ENCODE assay signal across 8 mouse cellular contexts in genomic region chrX:7821865-7822779, GRCm38 (mm10). TPM values are rescaled to one million over a fixed set of nuclear protein-coding genes. Genes with fewer than 3 reads are reported as not detected.
DNase-seq lines count a peak whose midpoint lies in the region; ATAC-seq and TF ChIP-seq lines count a peak whose summit lies in the region.

Gene Kcnd1, plus strand, starts transcription at chrX:7822289.

- H3ac ChIP-seq in myocyte (ENCODE audit: control insufficient read depth, insufficient read length) = no peak within 1 kb of the TSS

- no peaks in the 10 kb centered on the region for H3K27me3 ChIP-seq in forebrain, embryonic 14.5 days (replicated peaks; ENCODE audit: control insufficient read depth, insufficient read depth, low read length)
- no peaks in the 10 kb centered on the region for H3K27me3 ChIP-seq in hindbrain, embryonic 10.5 days (ENCODE audit: insufficient read depth, poor library complexity, severe bottlenecking)
- no peaks in the 10 kb centered on the region for H3K27me3 ChIP-seq in myocyte (ENCODE audit: control insufficient read depth, insufficient read depth, insufficient read length)

- H3K36me3 ChIP-seq in forebrain, embryonic 14.5 days (ENCODE audit: control insufficient read depth, insufficient read depth, low read length) = peaks cover 17% of the 10 kb centered on the region
- H3K36me3 ChIP-seq in hindbrain, embryonic 10.5 days = peaks cover 28% of the 10 kb centered on the region
- no peaks in the 10 kb centered on the region for H3K36me3 ChIP-seq in myocyte (ENCODE audit: control insufficient read depth, insufficient read depth)

- peak within 1 kb of the TSS; percentile 44 for H3K4me2 ChIP-seq in forebrain, embryonic 14.5 days (ENCODE audit: low read length)
- peak within 1 kb of the TSS; percentile 34 for H3K4me2 ChIP-seq in myocyte (ENCODE audit: low read depth)

- no peaks in the 10 kb centered on the region for H3K4me1 ChIP-seq in forebrain, embryonic 14.5 days (ENCODE audit: control insufficient read depth, insufficient read depth, low read length)
- peaks cover 14% of the 10 kb centered on the region for H3K4me1 ChIP-seq in hindbrain, embryonic 10.5 days (replicated peaks)

- DNase-seq in adrenal gland, adult 2 months = peak; percentile 15
- DNase-seq in adrenal gland, adult 8-10 months = no peak
- peak; percentile 18 for DNase-seq in cerebellum, adult 11 months
- DNase-seq in forebrain, embryonic 14.5 days (ENCODE audit: low spot score) = peak; percentile 42
- DNase-seq in hindbrain, embryonic 10.5 days (ENCODE audit: low spot score) = peak; percentile 9
- DNase-seq in left cerebral cortex, postnatal 14 days (ENCODE audit: low spot score in 2 of 2) = peak; percentile 64 to 66
- no peak for DNase-seq in urinary bladder, postnatal 36 days (ENCODE audit: low spot score in 2 of 2)

- intact Hi-C loops in left cerebral cortex, postnatal 14 days (cut with DNase I) = no loop called here

- H3K9ac ChIP-seq in forebrain, embryonic 14.5 days (ENCODE audit: low read length) = peak within 1 kb of the TSS; percentile 54

- TF ChIP-seq POLR2A in myocyte (IDR thresholded peaks at IDR 0.05; ENCODE audit: insufficient read length, low read depth) = no peak

- peak within 1 kb of the TSS; percentile 23 for H3K4me3 ChIP-seq in forebrain, embryonic 14.5 days (ENCODE audit: low read depth, low read length)
- peak within 1 kb of the TSS; percentile 43 for H3K4me3 ChIP-seq in hindbrain, embryonic 10.5 days
- no peak within 1 kb of the TSS for H3K4me3 ChIP-seq in myocyte

- H3K79me2 ChIP-seq in myocyte (ENCODE audit: control insufficient read depth, insufficient read depth) = no peaks in the 10 kb centered on the region

- ATAC-seq in forebrain, embryonic 14.5 days = peak; percentile 50; the same call in 1 of the 2 replicates

- no peaks in the 10 kb centered on the region for H3K9me3 ChIP-seq in forebrain, embryonic 14.5 days (replicated peaks; ENCODE audit: control insufficient read depth, low read length)
- peaks cover 16% of the 10 kb centered on the region; the same call in 1 of the 2 replicates for H3K9me3 ChIP-seq in hindbrain, embryonic 10.5 days

- 29% methylated on average over 22 of the region's 24 CpGs for WGBS in forebrain, embryonic 14.5 days
- 22% methylated on average over 24 of the region's 24 CpGs for WGBS in hindbrain, embryonic 10.5 days

- H3K27ac ChIP-seq in forebrain, embryonic 14.5 days (ENCODE audit: low read depth, low read length) = no peak within 1 kb of the TSS
- H3K27ac ChIP-seq in hindbrain, embryonic 10.5 days = peak within 1 kb of the TSS; percentile 40

TF ChIP-seq in myocyte, 11 proteins besides CTCF, POLR2A, EP300 and RAD21:
- TF ChIP-seq TCF3 (IDR thresholded peaks at IDR 0.05; ENCODE audit: insufficient read length, low read depth) = no peak
- TF ChIP-seq SRF (IDR thresholded peaks at IDR 0.05; ENCODE audit: control insufficient read depth, insufficient read length, low read depth) = no peak
- TF ChIP-seq MYOG (IDR thresholded peaks at IDR 0.05; ENCODE audit: control insufficient read depth in 1 of 3, insufficient read depth in 1 of 3, insufficient read length in 2 of 3, low read depth in 2 of 3) = no peak
- no peak for TF ChIP-seq TCF12 (IDR thresholded peaks at IDR 0.05; ENCODE audit: insufficient read depth, poor library complexity, severe bottlenecking)
- TF ChIP-seq POLR2AphosphoS2 (IDR thresholded peaks at IDR 0.05; ENCODE audit: insufficient read length, low read depth) = no peak
- no peak for TF ChIP-seq CEBPB (IDR thresholded peaks at IDR 0.05; ENCODE audit: insufficient read depth, poor library complexity, severe bottlenecking)
- TF ChIP-seq MAX (IDR thresholded peaks at IDR 0.05; ENCODE audit: low read depth) = no peak
- TF ChIP-seq MYOD1 (IDR thresholded peaks at IDR 0.05; ENCODE audit: control insufficient read depth in 1 of 3, insufficient read length in 2 of 3, low read depth in 2 of 3) = no peak
- TF ChIP-seq E2F4 (IDR thresholded peaks at IDR 0.05; ENCODE audit: insufficient read depth) = no peak
- no peak for TF ChIP-seq USF1 (IDR thresholded peaks at IDR 0.05; ENCODE audit: low read depth)
- no peak for TF ChIP-seq REST (IDR thresholded peaks at IDR 0.05; ENCODE audit: insufficient read depth, insufficient read length)
TF ChIP-seq in myocyte: peak in this region for 0.

RNA-seq across cellular contexts. Expression of gene Kcnd1, which starts in this region (rescaled TPM):
- total RNA-seq in adrenal gland, adult 2 months (2021) = under 1 TPM; 0.86 to 0.92 TPM
- 1.1 and 1.2 TPM in 2 replicates for polyA plus RNA-seq in adrenal gland, adult 2 months (2012; rRNA removed)
- total RNA-seq in adrenal gland, adult 8-10 months (2022) = 1 to 10 TPM in 3 of 4 experiments, under 1 TPM in 1; 0.81 to 2.1 (median 1.6) TPM
- polyA plus RNA-seq in forebrain, embryonic 14.5 days (2014; fragmentation: Nextera tagmentation; extraction: Ambion mirVana) = 1.3 and 1.6 TPM in 2 replicates
- 1.4 and 2.2 TPM in 2 replicates for polyA plus RNA-seq in hindbrain, embryonic 10.5 days (2016; fragmentation: Nextera tagmentation; extraction: Ambion mirVana)
- 1 to 10 TPM; 9.7 TPM for total RNA-seq in left cerebral cortex, postnatal 14 days (2021)
- polyA plus RNA-seq in myocyte (2012; fragmentation: generic; extraction: Trizol) = 0.16 TPM

Comparison
In these comparisons a context has a peak if more than half of its experiments do, and no peak if none do; other contexts are left out.
1. DNase-seq: peak in adrenal gland, adult 2 months (single experiment), cerebellum, adult 11 months (single experiment), forebrain, embryonic 14.5 days (single experiment), hindbrain, embryonic 10.5 days (single experiment) and left cerebral cortex, postnatal 14 days (2 of 2); none in adrenal gland, adult 8-10 months (single experiment) and urinary bladder, postnatal 36 days (0 of 2).